16 mouse cellular contexts compared by ENCODE assay signal in genomic region chr19:5021416-5021815, GRCm38 (mm10). TPM values are rescaled to one million over a fixed set of nuclear protein-coding genes. Genes with fewer than 3 reads are reported as not detected.
"Had no signal": no experiment of that assay in that cellular context is flagged by ENCODE, and none has a peak within 500 bp of the region (broad histone marks: within the 10 kb centered on the region; RNA-seq: fewer than 3 reads in every experiment).

No protein-coding gene starts in this region.

- H3K27ac ChIP-seq: kidney, postnatal 0 days; limb, embryonic 15.5 days; liver, embryonic 12.5 days; lung, embryonic 15.5 days; midbrain, embryonic 13.5 days; neural tube, embryonic 13.5 days had no signal

- DNase-seq: kidney, adult 9 months; kidney, postnatal 36 days; layer of hippocampus, adult 9-11 months; layer of hippocampus, postnatal 36 days; retina, postnatal 1 day; right cerebral cortex, postnatal 4 days; spleen, adult 18-20 months; thymus, adult 18-20 months; thymus, postnatal 14 days had no signal

- H3K9ac ChIP-seq: limb, embryonic 15.5 days; liver, embryonic 12.5 days; lung, embryonic 15.5 days; midbrain, embryonic 13.5 days; neural tube, embryonic 13.5 days had no signal

- H3K36me3 ChIP-seq: limb, embryonic 15.5 days; lung, embryonic 15.5 days had no signal

- H3K9me3 ChIP-seq: limb, embryonic 15.5 days; liver, embryonic 12.5 days; lung, embryonic 15.5 days; midbrain, embryonic 13.5 days; neural tube, embryonic 13.5 days had no signal

- H3K27me3 ChIP-seq: limb, embryonic 15.5 days; liver, embryonic 12.5 days; lung, embryonic 15.5 days; midbrain, embryonic 13.5 days; neural tube, embryonic 13.5 days had no signal

- H3K4me2 ChIP-seq: limb, embryonic 15.5 days; liver, embryonic 12.5 days; lung, embryonic 15.5 days; midbrain, embryonic 13.5 days; neural tube, embryonic 13.5 days had no signal

- ATAC-seq: liver, embryonic 12.5 days; midbrain, embryonic 13.5 days had no signal

- H3K4me3 ChIP-seq: limb, embryonic 15.5 days; liver, embryonic 12.5 days; lung, embryonic 15.5 days; midbrain, embryonic 13.5 days; neural tube, embryonic 13.5 days had no signal

RNA-seq across cellular contexts. Expression of gene Slc29a2, which starts 2.2 kb away (rescaled TPM):
- total RNA-seq: monocyte, adult 5-6 weeks had no signal

RNA-seq across cellular contexts. Expression of gene AC124502.3, which starts 17.3 kb away (rescaled TPM):
- total RNA-seq: monocyte, adult 5-6 weeks had no signal
